Mouse (Mus musculus) activated CD4-positive, CD25-positive, alpha-beta regulatory T cell, adult 9 weeks (primary cell): ENCODE data around the gene Arid2. TPM values are rescaled to one million over a fixed set of nuclear protein-coding genes. Genes with fewer than 3 reads are reported as not detected.

Experiments used
- polyA plus RNA-seq: library from polyadenylated mRNA; unstranded; fragments of 100-300 nt; shearing (Covaris generic); gene quantifications from one replicate; pipeline ENCODE4 v1.2.1, GENCODE M21; 2017

The Arid2 gene
- polyA plus RNA-seq: 22.0 TPM

DNA sequence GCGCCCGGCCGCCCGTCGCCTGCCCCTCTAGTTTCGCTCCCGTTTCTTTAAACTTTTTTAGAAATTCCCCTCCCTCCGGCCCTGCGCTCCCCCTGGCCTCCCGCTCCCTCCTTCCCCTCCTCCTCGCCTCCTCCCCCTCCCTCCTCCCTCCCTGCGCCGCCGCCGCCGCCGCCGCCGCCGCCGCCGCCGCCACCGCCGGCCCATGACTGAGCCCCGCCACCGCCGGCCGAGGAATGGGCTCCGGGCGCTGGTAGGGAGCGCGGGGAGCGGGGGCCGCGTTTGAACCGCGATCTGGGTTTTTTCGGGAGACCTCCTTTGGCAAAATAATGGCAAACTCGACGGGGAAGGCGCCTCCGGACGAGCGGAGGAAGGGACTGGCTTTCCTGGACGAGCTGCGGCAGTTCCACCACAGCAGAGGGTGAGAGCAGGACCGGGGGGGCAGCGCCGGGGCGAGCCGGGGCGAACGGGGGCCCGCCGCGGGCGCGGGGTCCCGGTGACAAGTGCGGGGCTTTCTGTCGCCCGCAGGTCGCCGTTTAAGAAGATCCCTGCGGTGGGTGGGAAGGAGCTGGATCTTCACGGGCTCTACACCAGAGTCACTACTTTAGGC lies at the start of gene Arid2:
Gene Arid2, plus strand, starts transcription at position 150 of the 607 bp plus-strand sequence.

Other genes starting within 250 kb of the Arid2 start
- 26.0 TPM for gene Scaf11, start 173.3 kb downstream of the Arid2 start, polyA plus RNA-seq